Mouse (Mus musculus) testis, adult 10 weeks (tissue): ENCODE results near the gene Rnf13. TPM values are rescaled to one million over a fixed set of nuclear protein-coding genes. Genes with fewer than 3 reads are reported as not detected.

Source experiments
- polyA plus RNA-seq: library from polyadenylated mRNA; stranded (reverse); fragments of 350-450 nt; fragmentation: Illumina TruSeq; extraction: RNeasy Lipid Tissue Mini Kit (QIAGEN cat#74804); gene quantifications from one replicate; pipeline ENCODE4 v1.2.3, GENCODE M21; 2014; ENCODE audit warnings: low read depth, low replicate concordance

Gene Rnf13
- polyA plus RNA-seq = 59.6 TPM

GRCm38 (mm10) chr3:57735511-57736370, at the start of gene Rnf13:
TSS of gene Rnf13 (plus strand) at chr3:57736062.

GRCm38 (mm10) chr3:57692719-57693118, 43.1 kb upstream of the Rnf13 start, which contains the start of gene Ankub1:
TSS of gene Ankub1 (minus strand) at chr3:57692799.

GRCm38 (mm10) chr3:57847760-57848185, 111.9 kb downstream of the Rnf13 start, which contains the start of gene Pfn2:
TSS of gene Pfn2 (minus strand) at chr3:57848079.

Other genes starting within 250 kb of the Rnf13 start
- gene Wwtr1, start 160.2 kb upstream of the Rnf13 start, polyA plus RNA-seq = 3.8 TPM
- 9.3 TPM for gene Commd2, start 84.3 kb upstream of the Rnf13 start, polyA plus RNA-seq
- 0.70 TPM for gene Ankub1, start 43.3 kb upstream of the Rnf13 start, polyA plus RNA-seq
- gene Pfn2, start 112.0 kb downstream of the Rnf13 start, polyA plus RNA-seq = 268 TPM